Mouse (Mus musculus) embryo, embryonic 10 days (tissue): Measurements from ENCODE around the gene Xylt1.

Source experiments
- DNase-seq: peaks from one replicate; pipeline ENCODE4 v3.0.0-alpha.2; 2015; ENCODE audit warnings: low spot score

Xylt1 gene

DNA sequence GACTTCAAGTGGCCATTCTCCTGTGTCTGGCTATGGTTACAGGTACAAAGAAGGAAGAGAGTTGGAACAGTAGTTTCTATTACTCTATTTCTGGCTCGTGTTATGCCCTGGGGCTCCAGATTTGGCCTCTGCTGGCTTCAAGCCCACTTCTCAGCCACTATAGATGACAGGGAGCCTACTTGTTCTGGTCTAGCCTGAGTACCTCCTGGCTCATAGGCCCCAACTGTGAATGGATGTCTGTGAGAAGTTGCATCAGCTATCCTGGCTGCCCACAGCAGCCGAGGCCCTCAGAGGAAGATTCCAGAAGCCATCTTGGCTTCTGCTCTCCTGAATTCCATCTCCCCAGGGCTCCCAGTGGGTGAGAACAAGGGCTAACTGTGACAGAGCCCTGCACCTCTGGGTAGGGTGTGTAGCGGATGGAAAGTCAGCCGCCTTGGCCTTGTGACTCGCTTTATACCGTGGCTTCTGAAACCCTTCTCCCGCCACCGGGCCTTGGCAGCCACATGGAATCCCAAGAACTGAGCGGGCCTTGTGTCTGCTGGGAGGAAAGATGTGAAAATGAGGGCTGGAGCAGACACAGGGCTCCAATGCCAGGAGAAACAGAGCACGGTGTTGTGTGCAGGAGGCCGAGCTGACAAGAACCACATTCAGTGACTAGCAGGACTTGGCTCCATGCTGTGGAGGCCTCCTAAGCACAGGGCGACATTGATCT lies 55.1 kb downstream of the Xylt1 start:
- DNase-seq, result no peak

DNA sequence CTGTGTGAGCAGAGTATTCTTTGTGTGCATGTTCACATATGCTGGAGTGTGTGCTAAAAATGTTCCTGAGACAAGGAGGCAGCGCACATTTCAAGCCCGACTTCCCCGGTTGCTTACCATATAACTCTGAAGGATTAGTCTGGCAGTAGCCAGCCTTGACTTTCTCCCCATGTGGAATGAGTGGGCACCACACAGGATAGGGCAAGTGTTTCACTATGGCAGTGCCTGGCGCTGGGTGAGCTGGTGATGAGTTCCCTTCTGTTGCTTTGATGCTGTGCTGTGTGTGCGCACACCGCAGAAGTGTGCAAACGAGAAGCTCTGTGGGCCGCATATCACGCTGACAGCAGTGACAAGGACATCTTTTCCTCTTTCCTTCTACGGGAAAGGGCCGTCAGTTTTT lies 56.1 kb downstream of the Xylt1 start:
- DNase-seq, result no peak

DNA sequence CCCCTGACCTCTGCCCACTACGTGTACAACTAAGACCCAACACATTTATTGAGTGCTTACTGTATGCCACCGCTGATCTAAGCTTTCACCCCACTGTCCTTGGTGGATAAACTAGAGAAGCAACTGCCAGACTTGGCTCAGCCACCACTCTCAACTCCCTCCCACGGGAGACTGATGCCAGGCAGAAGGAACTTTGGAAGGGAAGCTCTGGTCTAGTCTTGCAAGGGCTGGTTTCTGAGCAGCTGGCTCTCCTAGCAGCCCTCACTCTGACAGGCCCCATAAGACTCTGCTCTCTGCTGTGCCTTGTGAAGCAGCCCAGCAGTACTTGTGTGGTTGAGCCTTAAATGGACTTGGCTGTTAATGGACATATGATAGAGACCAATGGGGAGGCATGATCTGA lies 60.2 kb downstream of the Xylt1 start:
- DNase-seq, result no peak

GRCm38 (mm10) chr7:117442639-117443038 lies 61.9 kb downstream of the Xylt1 start:
- DNase-seq, result no peak

- no peak for DNase-seq
Measured at GRCm38 (mm10) chr7:117443215-117443614, 62.4 kb downstream of the Xylt1 start.

DNA sequence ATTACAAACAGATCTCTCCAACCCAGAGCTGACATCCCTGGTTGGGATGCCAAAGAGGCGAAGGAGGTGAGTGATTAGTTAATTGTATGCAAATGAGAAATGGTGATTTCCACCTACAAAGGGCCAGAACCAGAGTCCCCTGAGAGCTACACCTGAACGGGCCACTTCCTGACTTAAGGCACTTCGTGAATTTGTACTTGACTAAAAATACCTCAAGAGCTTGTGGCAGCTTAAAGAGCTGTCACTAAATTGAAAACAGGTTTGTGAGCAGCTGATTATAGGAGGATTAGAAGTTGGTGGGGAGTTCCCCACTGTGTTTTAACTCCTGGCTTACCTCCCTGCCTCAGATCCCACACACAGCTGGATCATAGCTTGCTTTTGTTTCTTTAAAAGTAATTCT lies 64.7 kb downstream of the Xylt1 start:
- DNase-seq, result no peak

GRCm38 (mm10) chr7:117449605-117450004 lies 68.8 kb downstream of the Xylt1 start:
- no peak for DNase-seq

- no peak for DNase-seq
Measured at GRCm38 (mm10) chr7:117451212-117451611, 70.4 kb downstream of the Xylt1 start.

DNA sequence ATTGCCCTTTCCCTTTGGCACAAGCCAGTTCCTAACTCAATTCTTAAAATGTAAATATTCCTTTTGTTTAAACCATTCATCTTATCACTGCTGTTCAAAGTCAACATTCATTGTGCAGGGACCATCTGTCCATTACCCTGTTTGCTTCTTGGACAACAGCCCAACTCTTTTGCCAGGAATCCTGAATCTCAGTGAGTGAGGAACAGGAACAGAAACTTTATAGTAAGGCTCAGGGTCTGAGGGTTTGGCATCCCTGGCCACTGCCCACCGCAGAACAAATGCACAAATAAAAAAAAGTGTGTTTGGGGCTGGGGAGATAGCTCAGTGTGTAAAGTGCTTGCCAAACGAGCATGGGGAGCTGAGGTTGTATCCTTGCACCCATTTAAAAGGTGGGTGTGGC lies 71.5 kb downstream of the Xylt1 start:
- no peak for DNase-seq

DNA sequence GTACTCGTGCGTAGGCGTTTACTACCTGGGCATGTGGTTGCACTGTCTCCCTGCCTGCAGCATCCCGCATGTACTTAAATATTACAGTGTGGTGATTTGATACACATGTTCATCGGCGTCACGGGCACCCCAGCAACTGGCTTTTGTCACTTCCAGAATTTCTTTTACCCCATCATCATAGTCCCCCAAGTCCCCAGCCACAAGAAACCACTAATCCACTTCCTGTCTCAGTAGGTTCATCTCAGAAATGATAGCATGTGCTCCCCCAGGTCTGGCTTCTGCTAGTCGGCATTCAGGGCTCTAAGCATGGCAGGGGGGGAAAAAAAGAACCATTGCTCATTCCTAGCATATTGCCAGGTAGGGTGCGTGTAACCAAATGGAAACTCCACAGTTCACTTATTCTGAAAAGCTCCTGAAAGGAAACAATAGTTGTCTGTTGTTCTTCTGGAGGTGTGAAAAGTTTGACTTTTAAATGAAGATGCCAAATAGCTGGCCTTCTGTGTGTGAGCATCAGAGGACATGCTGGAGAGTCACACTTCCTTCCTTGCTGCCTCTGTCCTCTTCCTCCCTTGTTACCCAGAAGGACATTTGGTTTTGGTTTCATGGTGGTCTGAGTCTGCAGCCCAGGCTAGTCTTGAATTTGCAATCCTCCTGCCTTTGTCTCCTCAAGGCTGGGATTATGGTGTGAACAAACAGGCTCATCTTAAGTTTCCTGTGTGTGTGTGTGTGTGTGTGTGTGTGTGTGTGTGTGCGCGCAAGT lies 74.2 kb downstream of the Xylt1 start:
- DNase-seq, result no peak

- DNase-seq, result no peak
Measured at GRCm38 (mm10) chr7:117462196-117462935, 81.6 kb downstream of the Xylt1 start.

DNA sequence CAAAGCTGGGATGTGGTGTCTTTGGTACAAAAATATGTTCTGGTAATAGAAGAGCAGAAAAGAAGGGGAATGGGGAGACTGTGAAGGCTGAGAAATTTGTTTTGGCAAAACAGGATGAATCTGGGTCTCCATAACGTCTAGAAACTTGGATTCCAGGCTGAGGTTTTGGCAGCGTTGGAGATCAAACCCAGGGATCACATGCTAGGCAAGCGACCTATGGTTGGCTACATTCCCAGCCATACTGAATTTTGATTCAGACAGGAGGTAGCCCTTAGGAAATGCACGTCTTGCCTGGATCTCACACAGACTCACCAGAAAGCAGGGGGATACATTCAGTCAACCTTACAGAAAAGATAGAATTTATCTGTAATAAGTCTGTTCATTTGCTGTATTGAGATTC lies 84.2 kb downstream of the Xylt1 start:
- no peak for DNase-seq

DNA sequence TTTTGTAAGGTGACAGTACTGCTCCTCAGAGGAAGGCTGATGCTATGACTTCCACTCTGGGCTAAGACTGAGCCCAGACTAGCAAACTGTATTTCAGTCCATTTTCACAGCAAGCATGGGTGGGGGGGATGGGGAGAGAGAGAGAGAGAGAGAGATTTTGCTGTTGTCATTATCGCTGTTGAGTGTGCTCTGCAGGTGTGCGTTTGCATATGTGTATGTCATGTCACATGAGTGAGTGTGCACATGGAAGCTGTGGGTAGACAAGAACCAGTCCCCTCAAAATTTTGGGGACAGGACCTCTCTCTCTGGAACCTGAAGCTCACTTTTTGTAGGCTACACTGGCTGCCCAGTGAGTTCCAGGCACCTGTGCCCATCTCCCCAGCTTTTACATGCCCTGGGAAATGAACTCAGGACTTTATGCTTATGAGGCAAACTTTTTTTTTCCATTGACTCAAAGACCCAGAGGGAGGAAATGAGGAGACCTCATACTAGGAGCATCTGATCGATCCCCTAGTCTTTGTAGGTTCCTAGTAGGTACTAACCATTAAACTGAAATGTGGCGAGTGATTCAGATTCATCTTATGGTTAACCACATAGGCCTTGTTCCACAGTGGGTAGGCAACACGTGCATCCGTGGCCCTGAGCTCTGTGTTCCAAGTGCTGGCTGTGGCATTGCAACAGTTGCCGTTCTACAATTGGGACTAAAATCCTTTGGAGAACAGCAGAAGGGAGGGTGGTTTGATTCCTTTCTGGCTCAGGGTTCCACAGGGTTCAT lies 85.4 kb downstream of the Xylt1 start:
- DNase-seq, result no peak

- no peak for DNase-seq
Measured at GRCm38 (mm10) chr7:117470243-117470802, 89.5 kb downstream of the Xylt1 start.

DNA sequence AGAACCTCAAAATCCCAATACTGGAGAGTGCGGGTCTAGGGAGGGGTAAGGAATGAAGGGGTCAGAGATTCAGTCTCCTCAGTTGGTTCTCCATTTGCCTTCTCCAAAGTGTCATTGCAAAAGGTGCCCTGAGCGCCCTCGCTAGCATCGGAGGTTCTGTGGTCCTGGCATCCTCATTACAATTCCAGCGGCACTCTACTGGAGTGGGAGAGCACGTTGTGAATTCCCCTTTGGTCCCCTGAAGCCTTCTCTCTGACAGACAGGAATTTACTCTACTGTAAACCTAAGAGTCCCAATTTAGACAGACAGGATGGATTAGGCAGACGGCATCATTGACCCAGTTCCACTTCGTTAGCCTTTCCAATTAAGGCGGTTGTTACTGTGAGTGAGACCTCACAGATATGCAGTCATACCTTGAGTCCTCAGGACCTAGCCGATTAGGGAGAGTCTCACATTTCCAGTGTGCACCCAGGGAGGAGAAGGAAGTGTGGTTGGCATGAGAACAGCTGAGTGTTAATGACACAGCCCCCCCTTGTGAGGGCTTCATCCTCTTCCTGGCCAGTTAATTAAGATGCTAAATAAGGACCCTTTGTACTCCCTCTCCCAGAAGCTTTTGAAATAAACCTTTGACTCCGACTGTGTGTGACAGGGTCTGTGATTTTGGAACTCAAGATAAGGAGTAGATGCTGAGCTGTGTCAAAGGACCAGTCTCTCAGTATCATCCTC lies 91.4 kb downstream of the Xylt1 start:
- peak; percentile 16 for DNase-seq

- no peak for DNase-seq
Measured at GRCm38 (mm10) chr7:117472781-117473743, 92.3 kb downstream of the Xylt1 start.

DNA sequence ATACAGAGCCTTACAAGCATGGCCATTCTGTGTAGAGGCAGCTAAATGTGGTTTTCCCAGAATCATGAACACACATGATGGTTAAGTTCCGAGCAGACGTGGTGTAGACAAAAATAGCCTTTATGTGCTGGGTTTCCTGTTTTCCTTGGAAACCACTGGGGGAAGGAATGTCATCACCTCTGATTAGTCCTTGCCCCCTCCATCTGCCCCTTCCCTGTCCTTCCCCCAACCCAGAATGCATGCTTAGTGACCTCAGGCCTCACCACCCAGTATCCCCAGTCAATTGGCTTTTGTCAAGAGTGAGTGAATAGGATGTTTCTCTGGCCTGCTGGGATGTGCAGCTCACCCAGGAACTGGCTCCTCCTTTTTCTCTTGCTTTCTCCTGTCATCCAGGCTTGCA lies 93.5 kb downstream of the Xylt1 start:
- peak; percentile 79 for DNase-seq

DNA sequence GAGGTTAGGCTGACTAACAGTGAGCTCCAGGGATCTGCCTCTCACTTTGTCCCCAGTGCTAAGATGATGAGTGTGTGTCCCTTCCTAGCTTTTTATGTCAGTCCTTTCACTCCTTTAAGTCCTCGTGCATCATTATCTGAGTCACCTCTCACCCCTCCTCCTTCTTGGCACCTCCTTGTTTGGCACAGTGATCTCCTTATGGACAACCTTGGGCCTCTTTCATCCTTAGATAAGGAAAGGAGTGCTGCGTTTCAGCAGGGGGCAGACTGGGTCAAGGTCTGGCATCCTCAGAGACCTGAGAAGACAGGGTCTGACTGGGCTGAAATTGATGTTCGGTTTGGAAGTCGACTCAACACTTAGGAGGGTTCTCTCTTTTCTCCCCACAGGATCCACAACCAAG lies 94.3 kb downstream of the Xylt1 start:
- no peak for DNase-seq

DNA sequence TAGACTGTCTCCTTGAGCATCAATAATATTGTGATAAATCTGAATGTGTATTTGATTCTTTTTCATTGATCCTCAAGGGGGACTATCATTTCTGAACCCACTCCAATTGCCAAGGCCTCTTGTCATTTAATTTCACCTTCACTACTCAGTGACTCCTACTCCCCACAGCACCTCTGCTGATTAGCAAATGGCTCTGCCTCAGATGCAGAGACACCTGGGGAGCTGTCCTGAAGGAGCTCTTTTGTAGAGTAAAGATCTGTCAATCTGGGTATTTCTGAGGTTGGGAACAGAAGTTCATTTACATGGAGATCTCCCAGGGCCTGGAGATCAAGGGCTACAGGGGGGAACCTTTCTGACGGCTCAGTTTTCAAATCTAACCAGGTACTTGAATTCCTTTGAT lies 98.2 kb downstream of the Xylt1 start:
- no peak for DNase-seq

GRCm38 (mm10) chr7:117480831-117481230 lies 100.1 kb downstream of the Xylt1 start:
- no peak for DNase-seq
